Mouse (Mus musculus) hindbrain, embryonic 10.5 days (tissue): ENCODE results near the gene Iqcn. TPM values are rescaled to one million over a fixed set of nuclear protein-coding genes. Genes with fewer than 3 reads are reported as not detected.

Source experiments
- DNase-seq: peaks from one replicate; pipeline ENCODE4 v3.0.0-alpha.2; 2017; ENCODE audit warnings: low spot score
- H3K27ac ChIP-seq: fragments of 300-500 bp; sonication (generic); 2 replicates; pipeline ENCODE4 v1.5.1; 2016; ENCODE audit warnings: mild to moderate bottlenecking, moderate library complexity
- H3K27me3 ChIP-seq: fragments of 300-500 bp; sonication (generic); 2 replicates; pipeline ENCODE4 v1.6.1; 2016; ENCODE audit warnings: mild to moderate bottlenecking; ENCODE audit not compliant: poor library complexity, insufficient read depth, severe bottlenecking
- H3K36me3 ChIP-seq: fragments of 300-500 bp; sonication (generic); 2 replicates; pipeline ENCODE4 v1.6.1; 2016; ENCODE audit warnings: mild to moderate bottlenecking, moderate library complexity
- H3K4me1 ChIP-seq: fragments of 300-500 bp; sonication (generic); replicated peaks from 2 replicates; pipeline ENCODE4 v1.6.1; 2016; ENCODE audit warnings: mild to moderate bottlenecking
- H3K4me3 ChIP-seq: fragments of 300-500 bp; sonication (generic); 2 replicates; pipeline ENCODE4 v1.5.1; 2016; ENCODE audit warnings: mild to moderate bottlenecking, moderate library complexity
- H3K9me3 ChIP-seq: fragments of 300-500 bp; sonication (generic); 2 replicates; pipeline ENCODE4 v1.6.1; 2016; ENCODE audit warnings: mild to moderate bottlenecking, moderate library complexity
- WGBS: fragments of 180-500 bp; shearing (Covaris S2); methylation state at CpG from one replicate; pipeline ENCODE4 v1.1.7; 2016; 5-methylcytosine and 5-hydroxymethylcytosine counted together
- polyA plus RNA-seq: library from polyadenylated mRNA; unstranded; fragments of >200 nt; fragmentation: Nextera tagmentation; extraction: Ambion mirVana; gene quantifications from 2 replicates; pipeline ENCODE4 v1.2.1, GENCODE M21; 2016

Iqcn gene
- 0.07 TPM in 1 of 2 replicates, not detected in the other for polyA plus RNA-seq

DNA sequence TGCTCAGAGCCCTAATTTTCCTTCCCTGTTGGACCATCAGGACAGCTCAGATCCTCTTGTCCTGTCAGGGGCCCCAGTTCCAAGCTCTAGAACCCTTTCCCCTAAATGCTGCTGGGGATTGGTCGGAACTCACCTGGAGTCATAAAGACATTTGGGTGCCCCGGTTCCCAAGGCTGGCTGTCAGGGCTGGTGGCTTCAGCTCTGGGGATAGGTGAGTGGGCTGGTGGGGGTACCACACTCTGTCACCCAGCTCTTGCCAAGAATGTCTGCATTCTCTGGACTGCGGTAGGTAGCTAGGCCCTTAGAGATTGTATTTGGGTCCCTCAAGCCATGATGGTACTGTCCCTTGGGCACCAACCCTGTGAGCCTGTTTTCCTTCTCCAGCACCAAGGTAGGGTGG lies at the start of gene Iqcn:
Gene Iqcn, plus strand, starts transcription at position 171 of the 400 bp plus-strand sequence.
- no peak for DNase-seq
- 95% methylated on average over 3 of the region's 3 CpGs for WGBS
- H3K4me3 ChIP-seq, result peak within 1 kb of the TSS; percentile 1; the same call in 1 of the 2 replicates

DNA sequence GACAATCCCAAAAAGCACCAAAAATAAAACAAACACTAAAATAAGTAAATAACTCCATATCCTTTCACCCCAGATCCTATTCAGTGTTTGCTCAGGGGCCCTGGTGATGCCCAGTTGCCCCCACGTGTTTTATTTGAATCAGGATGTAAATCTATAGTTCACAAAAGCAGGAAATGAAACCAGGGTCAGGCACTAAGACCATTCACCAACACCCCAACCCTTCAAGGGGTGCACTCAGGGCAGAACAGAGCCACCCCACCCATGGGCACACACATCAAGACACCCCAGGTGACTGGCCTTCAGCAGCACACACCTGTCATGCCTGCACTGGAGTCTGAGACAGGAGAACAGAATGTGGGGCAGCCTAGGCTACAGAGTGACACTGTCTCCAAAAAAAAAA lies 49.1 kb upstream of the Iqcn start:
- Histone ChIP-seq H3K4me1 (peaks cover 70% of the 10 kb centered on the region), H3K9me3 (no peaks in the 10 kb centered on the region), H3K27ac (peak overlapping the region; percentile 97), H3K27me3 (no peaks in the 10 kb centered on the region), H3K36me3 (peaks cover 67% of the 10 kb centered on the region), H3K4me3 (no peak overlapping the region)
- no peak for DNase-seq
- WGBS, result 74% methylated on average over 1 of the region's 1 CpGs

More for the DNA sequence above, at the start of gene Iqcn:
- H3K27ac ChIP-seq, result no peak within 1 kb of the TSS
- H3K27me3 ChIP-seq, result no peaks in the 10 kb centered on the region
- H3K4me1 ChIP-seq, result peaks cover 32% of the 10 kb centered on the region
- H3K36me3 ChIP-seq, result peaks cover 28% of the 10 kb centered on the region
- no peaks in the 10 kb centered on the region for H3K9me3 ChIP-seq

DNA sequence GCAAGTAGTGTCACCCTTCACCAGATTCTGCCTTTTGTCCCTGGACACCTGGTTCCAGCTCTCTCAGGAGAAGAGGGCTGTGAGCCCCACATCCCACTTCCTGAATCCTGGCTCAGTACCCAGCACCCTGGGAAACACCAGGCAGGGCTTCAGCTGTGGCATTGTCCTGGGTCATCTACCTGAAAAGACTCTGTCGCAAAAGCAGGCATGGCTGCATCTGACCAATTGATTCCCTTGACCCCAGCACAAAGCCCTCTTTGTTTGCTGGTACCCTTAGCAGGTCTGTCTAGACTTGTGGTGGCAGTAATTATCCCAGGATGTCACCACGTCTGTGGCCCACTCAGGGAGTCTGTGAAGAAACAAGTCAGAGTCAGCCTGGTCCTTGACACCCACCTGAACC lies 47.8 kb upstream of the Iqcn start:
- H3K4me3 ChIP-seq, result peak overlapping the region; percentile 79
- 12% methylated on average over 2 of the region's 2 CpGs for WGBS
- H3K27ac ChIP-seq, result peak overlapping the region; percentile 97
- H3K4me1 ChIP-seq, result peaks cover 75% of the 10 kb centered on the region
- H3K36me3 ChIP-seq, result peaks cover 53% of the 10 kb centered on the region
- H3K27me3 ChIP-seq, result no peaks in the 10 kb centered on the region
- no peaks in the 10 kb centered on the region for H3K9me3 ChIP-seq
- peak; percentile 67 for DNase-seq

GRCm38 (mm10) chr8:70656193-70656790 lies 47.0 kb upstream of the Iqcn start:
- DNase-seq, result peak; percentile 78
- Histone ChIP-seq H3K4me3 (peak overlapping the region; percentile 79), H3K4me1 (peaks cover 81% of the 10 kb centered on the region), H3K27me3 (no peaks in the 10 kb centered on the region; the same call in 1 of the 2 replicates), H3K36me3 (peaks cover 45% of the 10 kb centered on the region), H3K9me3 (no peaks in the 10 kb centered on the region), H3K27ac (peak overlapping the region; percentile 97)
- WGBS, result 35% methylated on average over 13 of the region's 13 CpGs

DNA sequence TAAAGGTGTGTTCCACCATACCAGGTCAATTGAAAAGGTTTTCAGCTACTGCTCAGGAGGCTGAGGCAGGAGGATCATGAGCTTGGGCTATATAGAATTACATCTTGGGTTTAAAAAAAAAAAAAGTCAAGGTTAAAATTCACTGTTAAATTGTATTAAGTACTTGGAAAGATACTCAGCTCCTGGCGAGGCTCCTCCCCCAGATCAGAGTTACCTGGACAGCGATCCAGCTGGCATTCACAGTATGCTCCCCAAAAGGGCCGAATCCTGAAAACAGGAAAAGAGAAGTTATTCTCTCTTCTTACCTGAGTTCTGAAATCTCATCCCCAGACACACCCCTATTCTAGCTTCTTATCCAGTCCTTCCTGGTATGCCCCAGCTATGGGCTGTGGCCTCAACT lies 46.0 kb upstream of the Iqcn start:
- WGBS, result 93% methylated on average over 3 of the region's 3 CpGs
- peaks cover 36% of the 10 kb centered on the region for H3K36me3 ChIP-seq
- no peak for DNase-seq
- H3K27me3 ChIP-seq, result no peaks in the 10 kb centered on the region; the same call in 1 of the 2 replicates
- peak overlapping the region; percentile 79 for H3K4me3 ChIP-seq
- H3K27ac ChIP-seq, result peak overlapping the region; percentile 97
- H3K9me3 ChIP-seq, result no peaks in the 10 kb centered on the region
- peaks cover 82% of the 10 kb centered on the region for H3K4me1 ChIP-seq

- no peaks in the 10 kb centered on the region; the same call in 1 of the 2 replicates for H3K27me3 ChIP-seq
- H3K9me3 ChIP-seq, result no peaks in the 10 kb centered on the region
- peak overlapping the region; percentile 97 for H3K27ac ChIP-seq
- H3K4me1 ChIP-seq, result peaks cover 77% of the 10 kb centered on the region
- WGBS, result 81% methylated on average over 2 of the region's 2 CpGs
- peaks cover 31% of the 10 kb centered on the region for H3K36me3 ChIP-seq
- no peak for DNase-seq
- peak overlapping the region; percentile 79 for H3K4me3 ChIP-seq
These were observed 45.5 kb upstream of the Iqcn start for GRCm38 (mm10) chr8:70657739-70658138.

- no peak for DNase-seq
- Histone ChIP-seq H3K4me1 (peaks cover 81% of the 10 kb centered on the region), H3K27me3 (no peaks in the 10 kb centered on the region; the same call in 1 of the 2 replicates), H3K9me3 (no peaks in the 10 kb centered on the region), H3K4me3 (peak overlapping the region; percentile 79), H3K27ac (peak overlapping the region; percentile 97), H3K36me3 (peaks cover 21% of the 10 kb centered on the region)
- WGBS, result under 1% methylated on average over 31 of the region's 31 CpGs
These were observed 44.2 kb upstream of the Iqcn start for GRCm38 (mm10) chr8:70658897-70659603.

- H3K27ac ChIP-seq, result peak overlapping the region; percentile 97
- H3K4me1 ChIP-seq, result peaks cover 74% of the 10 kb centered on the region
- peak overlapping the region; percentile 79 for H3K4me3 ChIP-seq
- DNase-seq, result peak; percentile 98
- no peaks in the 10 kb centered on the region for H3K9me3 ChIP-seq
- H3K36me3 ChIP-seq, result peaks cover 14% of the 10 kb centered on the region
- under 1% methylated on average over 44 of the region's 44 CpGs for WGBS
- H3K27me3 ChIP-seq, result no peaks in the 10 kb centered on the region; the same call in 1 of the 2 replicates
These were observed 43.5 kb upstream of the Iqcn start for GRCm38 (mm10) chr8:70659604-70660272.

GRCm38 (mm10) chr8:70660273-70660725 lies 43.0 kb upstream of the Iqcn start, which contains the start of gene Pgpep1:
Pgpep1 (minus strand) TSS chr8:70660388.
- Histone ChIP-seq H3K9me3 (no peaks in the 10 kb centered on the region), H3K4me3 (peak within 1 kb of the TSS; percentile 79), H3K27ac (peak within 1 kb of the TSS; percentile 97), H3K4me1 (peaks cover 69% of the 10 kb centered on the region), H3K36me3 (peaks cover 9% of the 10 kb centered on the region), H3K27me3 (no peaks in the 10 kb centered on the region; the same call in 1 of the 2 replicates)
- 3% methylated on average over 14 of the region's 14 CpGs for WGBS
- DNase-seq, result peak; percentile 60

DNA sequence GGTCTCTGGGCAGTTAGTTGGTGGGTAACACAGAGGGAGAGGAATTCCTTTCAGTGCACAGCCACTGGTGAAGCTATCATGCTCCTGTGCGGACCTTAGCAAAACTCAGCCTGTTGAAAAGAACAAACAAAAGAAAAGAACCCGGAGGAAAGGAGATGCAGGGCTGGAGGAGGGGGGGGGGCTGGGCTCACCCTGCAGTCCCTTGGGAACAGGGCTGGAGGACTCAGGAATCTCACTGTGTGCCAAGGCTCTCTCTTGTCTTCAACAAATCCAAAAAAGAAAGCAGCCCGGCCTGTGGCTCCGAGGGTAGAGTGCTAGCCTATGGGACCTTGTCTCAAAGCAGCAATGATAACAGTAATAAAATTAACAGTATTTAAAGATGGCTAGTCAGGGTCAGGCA lies 39.6 kb upstream of the Iqcn start:
- WGBS, result 45% methylated on average over 4 of the region's 4 CpGs

GRCm38 (mm10) chr8:70664631-70665030 lies 38.6 kb upstream of the Iqcn start:
- DNase-seq, result no peak
- no peaks in the 10 kb centered on the region; the same call in 1 of the 2 replicates for H3K27me3 ChIP-seq
- H3K27ac ChIP-seq, result no peak overlapping the region
- WGBS, result 81% methylated on average over 3 of the region's 3 CpGs
- H3K4me1 ChIP-seq, result peaks cover 34% of the 10 kb centered on the region
- H3K9me3 ChIP-seq, result 0 out of 2 replicates have a peak, but pooled peaks cover 3% of the 10 kb centered on the region
- H3K36me3 ChIP-seq, result no peaks in the 10 kb centered on the region
- H3K4me3 ChIP-seq, result no peak overlapping the region

More for the DNA sequence above, 39.6 kb upstream of the Iqcn start:
- Histone ChIP-seq H3K36me3 (no peaks in the 10 kb centered on the region), H3K4me1 (peaks cover 43% of the 10 kb centered on the region), H3K27me3 (no peaks in the 10 kb centered on the region; the same call in 1 of the 2 replicates), H3K9me3 (0 out of 2 replicates have a peak, but pooled peaks cover 3% of the 10 kb centered on the region), H3K4me3 (no peak overlapping the region), H3K27ac (peak overlapping the region; percentile 74)
- no peak for DNase-seq

DNA sequence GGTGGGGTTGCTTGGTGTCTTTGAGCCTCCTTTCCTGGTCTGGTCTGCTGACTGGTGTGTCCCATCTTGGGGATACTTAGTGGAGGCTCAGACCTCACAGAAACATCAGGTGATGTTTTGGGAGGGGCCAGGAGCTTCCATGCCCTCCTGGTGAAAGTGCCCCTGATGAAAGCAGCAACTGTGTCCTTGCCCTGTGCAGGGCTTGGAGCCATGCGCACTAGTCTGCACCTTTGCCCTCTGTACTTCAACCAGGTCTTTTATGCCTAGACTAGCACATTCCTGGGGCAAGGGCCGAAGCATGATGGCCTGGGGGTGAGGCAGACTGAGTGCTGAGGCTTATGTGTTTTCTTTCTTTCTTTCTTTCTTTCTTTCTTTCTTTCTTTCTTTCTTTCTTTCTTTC lies 37.7 kb upstream of the Iqcn start:
- H3K9me3 ChIP-seq, result 0 out of 2 replicates have a peak, but pooled peaks cover 3% of the 10 kb centered on the region
- H3K4me1 ChIP-seq, result peaks cover 24% of the 10 kb centered on the region
- no peaks in the 10 kb centered on the region; the same call in 1 of the 2 replicates for H3K27me3 ChIP-seq
- peak overlapping the region; percentile 17 for H3K27ac ChIP-seq
- 68% methylated on average over 2 of the region's 2 CpGs for WGBS
- no peaks in the 10 kb centered on the region for H3K36me3 ChIP-seq
- no peak overlapping the region for H3K4me3 ChIP-seq
- DNase-seq, result no peak
